Mouse (Mus musculus): Measurements from ENCODE around the gene Ngb. TPM values are rescaled to one million over a fixed set of nuclear protein-coding genes. Genes with fewer than 3 reads are reported as not detected.

Gene Ngb
- polyA plus RNA-seq, 1 experiment: not detected

DNA sequence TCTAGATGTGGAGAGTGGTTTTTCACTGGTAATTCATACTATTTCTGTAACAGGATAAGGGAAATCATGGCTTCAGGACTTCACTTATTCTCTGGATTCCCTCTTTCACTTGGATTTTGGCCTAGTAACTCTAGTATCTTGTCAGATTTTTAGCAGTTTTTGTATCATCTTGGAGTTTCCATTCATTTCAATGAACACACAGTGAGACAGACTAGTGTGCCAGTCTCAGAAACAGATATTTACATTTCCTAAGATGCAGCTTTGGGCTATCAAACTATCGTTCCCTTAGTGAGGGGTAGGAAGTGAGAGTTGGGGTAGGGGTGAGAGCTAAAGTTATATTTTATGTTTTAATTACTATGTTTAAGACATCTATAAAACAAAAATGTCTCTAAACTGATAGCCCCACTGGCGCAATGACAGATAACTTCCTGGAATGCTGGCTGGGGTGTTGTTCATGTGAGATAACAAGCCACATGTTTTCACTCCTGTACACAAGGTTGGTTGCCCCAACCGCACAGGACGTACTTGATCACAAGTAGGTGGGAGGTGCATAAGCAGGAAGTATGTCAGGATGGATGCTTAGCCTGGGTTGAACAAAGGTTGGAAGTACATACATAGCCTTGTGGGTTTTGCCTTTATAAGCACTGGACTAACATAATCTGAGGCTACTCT is 19.7 kb upstream of the Ngb start:
- Histone ChIP-seq H3K4me3 (ENCODE audit: insufficient read depth, low read depth, low read length) (no peak overlapping the region), H3K4me1 (ENCODE audit: control insufficient read depth, insufficient read depth, insufficient read length, low read length) (no peaks in the 10 kb centered on the region), H3K27ac (replicated peaks; ENCODE audit: low read depth, low read length) (no peak overlapping the region)

DNA sequence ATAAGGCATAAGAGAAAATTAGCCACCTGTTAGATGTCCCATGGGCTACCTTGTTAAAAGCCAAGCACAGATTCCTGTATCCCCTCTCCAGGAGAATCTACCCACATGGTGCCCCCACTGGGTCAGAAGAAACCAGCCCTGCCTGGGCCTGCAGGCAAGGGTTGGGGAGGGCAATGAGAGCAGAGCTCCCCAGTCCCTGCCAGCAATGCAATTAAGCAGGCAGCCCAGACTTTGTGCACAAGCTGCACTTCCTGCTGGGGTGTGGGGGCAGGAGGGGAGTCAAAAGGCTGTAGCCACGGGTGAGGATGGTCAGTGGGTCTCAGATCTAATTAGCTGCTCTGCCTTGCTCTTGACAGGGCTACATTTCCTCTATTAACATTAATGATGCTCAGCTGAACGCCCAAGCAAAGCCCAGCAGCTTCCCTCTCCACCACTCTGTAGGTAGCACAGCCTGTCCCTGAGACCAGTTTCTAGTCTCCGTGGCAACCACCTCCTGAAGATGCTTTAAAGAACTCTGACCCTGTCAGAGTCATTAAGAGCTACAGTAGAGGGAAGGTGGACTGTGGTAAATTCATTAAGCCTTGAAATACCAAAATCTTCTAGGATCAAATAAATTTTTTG is 5.1 kb upstream of the Ngb start:
- Histone ChIP-seq H3K4me3 (ENCODE audit: insufficient read depth, low read depth, low read length) (no peak overlapping the region), H3K4me1 (ENCODE audit: control insufficient read depth, insufficient read depth, insufficient read length, low read length) (no peaks in the 10 kb centered on the region), H3K27ac (replicated peaks; ENCODE audit: low read depth, low read length) (no peak overlapping the region)

DNA sequence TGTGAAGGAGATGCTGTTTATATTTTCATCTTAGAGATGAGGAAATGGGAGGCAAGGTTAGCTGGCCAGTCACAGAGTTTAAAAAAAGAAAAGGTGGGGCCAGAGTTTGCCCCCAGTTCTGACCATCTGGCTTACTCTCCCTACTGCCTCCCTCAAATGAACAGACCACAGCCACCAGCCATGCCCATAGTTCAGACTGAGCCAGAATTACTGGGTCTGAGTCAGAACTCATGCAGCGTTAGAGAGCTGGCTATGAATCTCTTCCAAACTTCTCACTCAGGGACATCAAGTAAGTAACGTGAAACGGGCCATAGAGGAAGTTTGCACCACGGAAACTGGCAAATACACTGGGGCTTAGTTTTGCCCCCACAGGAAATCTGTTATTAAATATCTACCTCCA is 2.5 kb upstream of the Ngb start:
- Histone ChIP-seq H3K4me1 (ENCODE audit: control insufficient read depth, insufficient read depth, insufficient read length, low read length) (peaks cover 5% of the 10 kb centered on the region), H3K27ac (replicated peaks; ENCODE audit: low read depth, low read length) (no peak overlapping the region), H3K4me3 (ENCODE audit: insufficient read depth, low read depth, low read length) (no peak overlapping the region)

DNA sequence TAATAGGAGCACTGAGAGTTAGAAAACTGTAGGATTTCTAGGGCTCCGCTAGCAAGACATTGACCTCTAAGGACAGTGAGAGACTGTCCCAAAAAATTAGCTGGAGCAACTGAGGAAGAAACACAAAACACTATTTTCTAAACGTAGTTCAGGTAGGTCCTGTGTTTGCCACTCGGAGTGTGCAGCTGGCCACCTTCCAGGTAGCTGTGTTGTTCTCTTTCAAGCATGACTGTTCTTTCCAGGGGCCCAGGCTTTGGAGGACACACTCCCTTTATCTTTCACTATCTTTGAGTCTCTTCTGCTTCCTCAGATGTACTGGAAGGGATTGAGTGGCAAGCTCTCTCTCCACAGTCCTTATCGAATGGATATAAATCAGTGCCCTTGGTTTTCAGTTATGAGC is 1.1 kb upstream of the Ngb start:
- Histone ChIP-seq H3K4me1 (ENCODE audit: control insufficient read depth, insufficient read depth, insufficient read length, low read length) (peaks cover 5% of the 10 kb centered on the region), H3K4me3 (ENCODE audit: insufficient read depth, low read depth, low read length) (no peak overlapping the region), H3K27ac (replicated peaks; ENCODE audit: low read depth, low read length) (no peak overlapping the region)

DNA sequence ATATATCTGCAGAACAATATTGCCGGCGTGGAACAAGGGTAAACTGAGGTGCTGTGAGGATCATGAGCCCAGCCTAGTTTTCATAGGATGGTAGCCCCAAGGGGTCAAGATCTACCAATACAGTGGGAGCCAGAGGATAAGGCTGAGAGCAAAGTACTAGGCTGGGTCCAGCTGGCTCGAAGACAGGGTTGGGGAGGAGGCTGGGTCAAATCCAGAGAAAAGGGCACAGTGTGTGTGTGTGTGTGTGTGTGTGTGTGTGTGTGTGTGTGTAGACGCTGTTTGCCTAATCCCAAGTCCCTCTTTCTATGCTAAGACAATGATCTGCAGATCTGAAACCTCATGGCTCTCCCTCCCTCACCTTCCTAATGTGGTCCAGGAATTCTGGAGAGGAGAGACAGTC is 2.0 kb downstream of the Ngb start:
- peaks cover 5% of the 10 kb centered on the region for H3K4me1 ChIP-seq (ENCODE audit: control insufficient read depth, insufficient read depth, insufficient read length, low read length)
- H3K27ac ChIP-seq (replicated peaks; ENCODE audit: low read depth, low read length): no peak overlapping the region
- H3K4me3 ChIP-seq (ENCODE audit: insufficient read depth, low read depth, low read length): no peak overlapping the region

DNA sequence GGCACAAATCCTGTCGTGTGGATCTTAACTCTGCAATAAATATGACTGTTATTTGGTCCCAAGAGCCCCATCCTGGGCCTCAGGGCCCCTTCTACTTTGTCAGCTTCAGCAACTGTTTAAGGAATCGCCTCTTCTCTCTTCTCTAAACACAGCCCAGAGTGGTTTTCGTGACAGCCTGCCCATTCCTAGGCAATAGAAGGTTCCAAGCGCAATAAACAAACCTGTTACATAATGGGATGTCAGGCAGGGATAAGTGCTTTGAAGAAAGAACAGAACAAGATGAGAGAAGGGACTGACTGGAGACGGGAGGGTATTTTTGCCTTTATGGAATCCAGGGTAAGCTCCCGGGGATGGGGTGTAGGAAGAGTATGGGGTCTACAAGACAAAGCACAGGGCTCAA is 8.7 kb downstream of the Ngb start:
- no peak overlapping the region for H3K4me3 ChIP-seq (ENCODE audit: insufficient read depth, low read depth, low read length)
- no peak overlapping the region for H3K27ac ChIP-seq (replicated peaks; ENCODE audit: low read depth, low read length)
- no peaks in the 10 kb centered on the region for H3K4me1 ChIP-seq (ENCODE audit: control insufficient read depth, insufficient read depth, insufficient read length, low read length)

DNA sequence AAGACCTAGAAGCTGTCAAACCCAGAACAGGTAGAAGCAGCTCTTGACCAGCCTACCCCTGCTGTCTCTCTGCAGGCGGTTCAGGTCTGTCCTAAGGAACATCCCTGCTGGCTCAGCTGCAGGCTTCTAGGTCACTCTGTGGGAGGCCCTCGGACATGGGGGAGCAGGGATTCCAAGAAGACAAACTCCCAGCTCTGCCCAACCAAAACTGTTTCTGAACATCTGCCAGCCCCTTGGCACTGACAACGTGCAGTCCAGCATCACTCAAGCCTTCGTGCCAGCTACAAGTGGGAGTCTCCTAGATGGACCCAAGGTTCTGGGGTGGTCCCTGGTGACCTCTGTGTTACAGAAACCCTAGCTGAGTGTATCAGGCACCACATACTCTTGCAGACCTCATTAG is 9.1 kb downstream of the Ngb start:
- no peak overlapping the region for H3K4me3 ChIP-seq (ENCODE audit: insufficient read depth, low read depth, low read length)
- no peaks in the 10 kb centered on the region for H3K4me1 ChIP-seq (ENCODE audit: control insufficient read depth, insufficient read depth, insufficient read length, low read length)
- no peak overlapping the region for H3K27ac ChIP-seq (replicated peaks; ENCODE audit: low read depth, low read length)

DNA sequence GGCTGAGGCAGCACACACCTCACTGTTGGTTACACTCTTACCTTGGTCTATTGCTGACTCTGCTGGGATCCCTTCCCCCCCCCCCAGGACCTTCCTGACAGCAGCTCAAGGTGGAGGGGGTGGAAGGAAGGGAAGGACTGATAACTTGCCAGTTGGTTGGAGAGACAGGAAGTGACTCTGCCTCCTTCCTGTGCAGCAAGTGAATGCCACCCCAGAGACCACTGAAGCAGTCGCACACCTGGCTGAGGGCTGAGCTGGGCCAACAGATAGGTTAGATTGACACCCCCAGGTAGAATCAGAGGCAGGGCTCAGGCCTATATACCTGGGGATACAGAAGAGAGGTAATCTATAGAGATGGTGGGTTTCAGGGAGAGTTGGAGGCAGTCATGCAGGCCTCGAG is 10.4 kb downstream of the Ngb start:
- Histone ChIP-seq H3K4me3 (ENCODE audit: insufficient read depth, low read depth, low read length) (no peak overlapping the region), H3K27ac (replicated peaks; ENCODE audit: low read depth, low read length) (no peak overlapping the region), H3K4me1 (ENCODE audit: control insufficient read depth, insufficient read depth, insufficient read length, low read length) (no peaks in the 10 kb centered on the region)

DNA sequence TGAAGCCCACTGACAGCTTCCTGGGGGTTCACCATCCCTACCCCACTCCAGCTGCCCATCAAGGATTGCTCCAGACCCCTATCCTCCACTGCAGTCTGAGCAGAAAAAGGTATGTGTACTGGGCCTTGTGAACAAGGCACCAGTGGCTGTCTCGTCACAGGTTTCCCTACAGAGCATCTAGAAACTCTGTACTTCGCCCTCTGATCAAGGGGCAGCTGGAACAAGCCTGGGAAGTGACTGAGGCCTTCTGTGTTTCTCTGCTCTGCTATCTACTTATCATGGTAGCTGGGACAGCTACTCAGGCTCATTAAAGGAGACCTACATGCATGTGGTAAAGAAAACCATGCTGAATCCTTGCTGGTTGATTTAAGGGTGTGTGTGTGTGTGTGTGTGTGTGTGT is 12.6 kb downstream of the Ngb start:
- Histone ChIP-seq H3K4me1 (ENCODE audit: control insufficient read depth, insufficient read depth, insufficient read length, low read length) (no peaks in the 10 kb centered on the region), H3K27ac (replicated peaks; ENCODE audit: low read depth, low read length) (no peak overlapping the region), H3K4me3 (ENCODE audit: insufficient read depth, low read depth, low read length) (no peak overlapping the region)

DNA sequence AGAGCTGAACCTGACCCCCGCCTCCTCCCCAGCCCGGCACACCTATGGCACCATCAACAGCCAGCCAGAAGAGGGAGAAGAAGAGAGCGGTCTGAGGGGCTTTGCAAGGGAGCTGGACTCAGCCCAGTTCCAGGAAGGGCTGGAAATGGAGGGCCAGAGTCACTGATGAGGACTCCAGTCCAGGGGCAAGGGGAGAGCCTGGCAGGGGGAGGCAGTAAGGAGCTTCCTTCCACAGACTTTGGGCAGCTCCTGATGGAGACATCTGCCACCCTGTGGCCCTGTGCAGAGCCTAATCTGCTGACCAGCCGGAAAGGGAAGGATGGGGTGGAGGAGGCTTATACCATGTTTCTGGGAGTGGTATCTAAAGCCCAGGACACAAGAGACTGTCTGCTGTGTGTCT is 13.1 kb downstream of the Ngb start:
- H3K4me3 ChIP-seq (ENCODE audit: insufficient read depth, low read depth, low read length): no peak overlapping the region
- H3K4me1 ChIP-seq (ENCODE audit: control insufficient read depth, insufficient read depth, insufficient read length, low read length): no peaks in the 10 kb centered on the region
- no peak overlapping the region for H3K27ac ChIP-seq (replicated peaks; ENCODE audit: low read depth, low read length)

DNA sequence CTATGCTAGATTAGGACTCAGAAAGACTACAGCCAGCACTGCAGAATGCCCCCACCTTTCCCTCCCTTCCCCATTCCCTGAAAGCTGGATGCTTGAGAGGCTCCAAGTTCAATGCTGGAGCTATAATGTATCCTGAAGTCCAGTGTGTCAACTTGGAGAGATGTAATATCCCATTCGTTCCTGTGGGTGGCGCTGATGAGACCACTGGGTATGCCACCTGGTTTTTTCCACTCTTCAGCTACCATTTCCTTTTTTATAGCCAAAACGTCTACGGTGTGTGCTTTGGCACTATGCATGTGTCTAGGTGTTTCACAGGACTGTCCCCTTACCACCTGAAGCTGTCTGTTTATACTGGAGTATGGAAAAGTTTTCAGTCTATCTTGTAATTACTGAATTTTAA is 14.0 kb downstream of the Ngb start:
- no peaks in the 10 kb centered on the region for H3K4me1 ChIP-seq (ENCODE audit: control insufficient read depth, insufficient read depth, insufficient read length, low read length)
- no peak overlapping the region for H3K27ac ChIP-seq (replicated peaks; ENCODE audit: low read depth, low read length)
- H3K4me3 ChIP-seq (ENCODE audit: insufficient read depth, low read depth, low read length): no peak overlapping the region

DNA sequence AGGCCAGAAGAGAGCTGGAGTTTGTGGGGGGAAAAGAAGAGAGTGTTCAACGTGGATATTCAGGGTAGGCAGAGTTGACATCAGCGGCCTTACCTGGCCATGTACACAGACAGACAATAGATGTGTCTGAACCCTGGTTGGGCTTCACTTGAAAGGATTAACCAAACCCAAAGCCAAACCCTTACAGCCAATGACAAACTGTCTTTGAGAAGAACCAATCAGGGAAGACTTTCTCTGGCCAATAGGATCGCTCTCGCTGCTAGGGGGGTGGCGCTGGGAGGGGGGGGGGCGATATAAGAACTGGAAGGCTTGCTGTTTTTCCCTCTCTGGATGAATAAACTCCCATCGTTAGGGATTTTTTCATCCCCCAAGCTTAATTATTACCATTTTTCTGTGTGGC is 15.1 kb downstream of the Ngb start:
- Histone ChIP-seq H3K4me1 (ENCODE audit: control insufficient read depth, insufficient read depth, insufficient read length, low read length) (no peaks in the 10 kb centered on the region), H3K4me3 (ENCODE audit: insufficient read depth, low read depth, low read length) (no peak overlapping the region), H3K27ac (replicated peaks; ENCODE audit: low read depth, low read length) (no peak overlapping the region)

DNA sequence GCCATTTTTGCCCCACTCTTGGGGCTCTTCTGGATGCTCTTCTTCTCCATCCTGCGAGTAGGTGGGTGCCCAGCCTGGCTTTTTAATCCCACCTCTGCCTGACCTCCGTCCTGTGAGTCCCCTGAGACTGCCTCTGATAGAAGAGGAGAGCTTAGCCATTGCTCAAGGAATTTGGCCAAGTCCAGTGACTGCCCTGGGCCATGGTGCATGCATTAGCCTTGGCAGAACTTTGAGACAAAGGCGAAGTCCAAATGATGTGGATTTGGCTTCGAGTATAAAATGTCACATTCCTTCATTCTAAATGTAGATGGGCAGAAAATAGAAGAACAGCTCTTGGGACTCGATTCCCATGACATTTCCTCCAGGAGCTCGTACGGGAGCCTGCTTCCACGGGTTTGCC is 19.5 kb downstream of the Ngb start:
- Histone ChIP-seq H3K4me1 (ENCODE audit: control insufficient read depth, insufficient read depth, insufficient read length, low read length) (no peaks in the 10 kb centered on the region), H3K27ac (replicated peaks; ENCODE audit: low read depth, low read length) (no peak overlapping the region), H3K4me3 (ENCODE audit: insufficient read depth, low read depth, low read length) (no peak overlapping the region)

DNA sequence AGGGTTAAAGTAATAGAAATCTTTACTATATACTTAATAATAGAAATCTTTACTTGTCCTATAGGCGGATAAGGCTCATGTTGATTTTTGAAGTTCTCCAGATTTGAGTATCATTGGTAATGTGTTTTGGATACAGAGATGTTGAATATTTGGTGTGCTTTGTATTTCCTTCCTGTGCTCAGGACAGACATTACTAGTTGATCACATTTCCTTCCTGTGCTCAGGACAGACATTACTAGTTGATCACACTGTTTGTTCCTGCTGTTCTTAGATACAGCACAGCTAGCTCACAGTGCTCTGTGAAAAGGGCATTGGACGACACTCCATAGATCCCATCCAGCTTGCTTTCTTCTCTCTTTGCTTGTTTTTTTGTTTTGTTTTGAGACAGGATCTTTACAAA is 25.7 kb downstream of the Ngb start:
- Histone ChIP-seq H3K4me3 (ENCODE audit: insufficient read depth, low read depth, low read length) (no peak overlapping the region), H3K4me1 (ENCODE audit: control insufficient read depth, insufficient read depth, insufficient read length, low read length) (no peaks in the 10 kb centered on the region), H3K27ac (replicated peaks; ENCODE audit: low read depth, low read length) (no peak overlapping the region)

DNA sequence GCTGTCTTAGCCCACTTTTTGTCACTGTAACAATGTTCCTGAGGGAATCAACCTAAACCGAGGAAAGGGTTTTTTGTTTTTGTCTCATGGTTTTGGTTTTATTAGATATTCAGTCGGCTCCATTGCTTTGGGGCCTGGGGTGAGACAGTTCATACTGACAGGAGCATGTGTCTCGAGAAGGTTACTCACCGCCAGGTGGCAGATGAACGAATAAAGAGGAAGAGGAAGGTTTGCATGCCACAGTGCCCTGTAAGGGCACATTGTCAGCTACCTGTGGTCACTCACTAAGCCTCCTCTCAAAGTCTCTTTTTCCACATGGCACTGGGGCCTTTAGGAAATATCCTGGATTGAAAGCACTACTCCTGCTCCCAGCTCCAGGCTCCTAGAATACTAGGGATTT is 31.8 kb downstream of the Ngb start:
- Histone ChIP-seq H3K4me3 (ENCODE audit: insufficient read depth, low read depth, low read length) (no peak overlapping the region), H3K27ac (replicated peaks; ENCODE audit: low read depth, low read length) (no peak overlapping the region), H3K4me1 (ENCODE audit: control insufficient read depth, insufficient read depth, insufficient read length, low read length) (no peaks in the 10 kb centered on the region)

DNA sequence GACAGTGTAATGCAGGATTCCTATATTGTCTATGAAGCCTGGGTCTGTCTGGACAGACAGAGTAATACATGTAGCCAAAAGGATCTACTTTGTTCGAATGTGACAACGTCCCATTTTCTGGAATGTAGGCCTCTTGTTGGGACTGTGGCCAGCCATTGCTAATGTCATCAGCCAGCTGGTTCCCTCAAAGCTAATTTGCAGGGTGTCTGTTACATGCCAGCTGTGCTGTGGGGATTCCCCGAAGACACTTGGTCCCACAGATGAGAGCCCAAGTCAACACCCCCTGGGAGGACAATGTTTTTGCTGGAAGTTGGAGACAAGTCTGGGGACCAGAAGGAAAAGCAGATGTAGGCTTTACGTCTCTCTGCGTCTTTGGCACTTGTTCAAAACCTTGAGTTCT is 35.9 kb downstream of the Ngb start:
- Histone ChIP-seq H3K27ac (replicated peaks; ENCODE audit: low read depth, low read length) (no peak overlapping the region), H3K4me1 (ENCODE audit: control insufficient read depth, insufficient read depth, insufficient read length, low read length) (no peaks in the 10 kb centered on the region), H3K4me3 (ENCODE audit: insufficient read depth, low read depth, low read length) (no peak overlapping the region)

Data from brown adipose tissue, adult 24 weeks (tissue).